Mouse (Mus musculus) MEL (cell line): ENCODE data around the gene Ssu2. TPM values are rescaled to one million over a fixed set of nuclear protein-coding genes. Genes with fewer than 3 reads are reported as not detected.

Source experiments
- polyA plus RNA-seq, 2 experiments: library from polyadenylated mRNA; stranded (reverse) in 1 of 2; unstranded in 1 of 2; fragments of >175 nt in 1 of 2; fragments of >200 nt in 1 of 2; gene quantifications; 2 replicates each; pipeline versions ENCODE4 v1.2.1 to v1.2.4; 2012; ENCODE audit warnings: low replicate concordance in 2 of 2, low read depth in 1 of 2; ENCODE audit not compliant: insufficient read length in 2 of 2, insufficient read depth in 1 of 2, missing spikeins in 1 of 2
- total RNA-seq: library from RNA; depleted of rRNA; stranded (reverse); fragments of 300-350 nt; gene quantifications from 2 replicates; pipeline ENCODE4 v1.2.3, GENCODE M21; 2012; rRNA removed

Gene Ssu2
- total and polyA plus RNA-seq, 3 experiments: not detected

Other genes with a start within 250 kb of the Ssu2 start
- not detected in 2 replicates for gene Lmcd1, start 114.3 kb downstream of the Ssu2 start, total RNA-seq
- not detected for gene Lmcd1, start 114.3 kb downstream of the Ssu2 start, polyA plus RNA-seq
- gene Cav3, start 71.5 kb upstream of the Ssu2 start, total RNA-seq: not detected in 2 replicates
- gene Cav3, start 71.5 kb upstream of the Ssu2 start, polyA plus RNA-seq: not detected
- not detected in 2 replicates for gene Oxtr, start 101.9 kb upstream of the Ssu2 start, total RNA-seq
- gene Oxtr, start 101.9 kb upstream of the Ssu2 start, polyA plus RNA-seq: under 1 TPM in 1 of 2 experiments, not detected in 1; 0.03 TPM